Mouse (Mus musculus): Measurements from ENCODE around the gene Ryr2.

DNA sequence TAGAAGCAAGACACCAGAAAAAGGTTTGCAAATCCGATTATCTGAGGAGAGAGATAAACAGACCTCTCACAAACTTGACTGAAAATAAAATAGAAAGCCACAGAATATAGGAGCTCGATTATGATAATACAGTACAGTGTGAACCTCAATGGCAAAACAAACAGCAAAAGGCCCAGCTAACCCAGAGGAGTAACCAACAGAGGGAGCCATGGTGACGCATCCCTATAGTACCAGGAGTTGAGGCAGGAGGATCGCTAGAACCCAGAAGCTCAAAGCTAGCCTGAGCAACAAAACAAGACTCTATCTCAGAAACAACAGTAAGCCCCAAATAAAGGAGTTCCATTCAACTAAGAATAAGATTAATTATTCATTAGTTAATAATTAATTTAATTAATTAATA, 275.5 kb downstream of the Ryr2 start:
- TF ChIP-seq USF1 (IDR thresholded peaks at IDR 0.05; ENCODE audit: low read depth, low read length) (no peak), ZC3H11A (IDR thresholded peaks at IDR 0.05; ENCODE audit: low read depth, low read length) (no peak), ZKSCAN1 (IDR thresholded peaks at IDR 0.05; ENCODE audit: borderline replicate concordance, low read depth, low read length) (no peak), UBTF (IDR thresholded peaks at IDR 0.05; ENCODE audit: low read depth, low read length) (no peak), GABPA (IDR thresholded peaks at IDR 0.05; ENCODE audit: insufficient replicate concordance, low read depth, low read length) (no peak), ZMIZ1 (IDR thresholded peaks at IDR 0.05; ENCODE audit: low read depth, low read length) (no peak)

Measured in CH12.LX (cell line).